Mouse (Mus musculus) hindbrain, embryonic 14.5 days (tissue): Measurements from ENCODE around the gene Btbd1. TPM values are rescaled to one million over a fixed set of nuclear protein-coding genes. Genes with fewer than 3 reads are reported as not detected.

Experiments used
- ATAC-seq: fragments of 200-750 bp; cut with Nextera tagmentation; 2 replicates; pipeline ENCODE4 v1.8.0; 2017; ENCODE audit warnings: moderate number of reproducible peaks, mild to moderate bottlenecking, moderate TSS enrichment, moderate library complexity; ENCODE audit not compliant: low FRiP score
- DNase-seq: peaks from one replicate; pipeline ENCODE4 v3.0.0-alpha.2; 2015; ENCODE audit warnings: low spot score
- H3K27ac ChIP-seq: fragments of 300-500 bp; sonication (generic); 2 replicates; pipeline ENCODE4 v1.5.1; 2014; ENCODE audit warnings: mild to moderate bottlenecking, moderate library complexity
- H3K27me3 ChIP-seq: fragments of 300-500 bp; sonication (generic); 2 replicates; pipeline ENCODE4 v1.6.1; 2014; ENCODE audit warnings: mild to moderate bottlenecking, low read length, mixed read lengths; ENCODE audit not compliant: control insufficient read depth, insufficient read depth
- H3K36me3 ChIP-seq: fragments of 300-500 bp; sonication (generic); replicated peaks from 2 replicates; pipeline ENCODE4 v1.6.1; 2014; ENCODE audit not compliant: control insufficient read depth, insufficient read depth
- H3K4me1 ChIP-seq: fragments of 300-500 bp; sonication (generic); replicated peaks from 2 replicates; pipeline ENCODE4 v1.6.1; 2014; ENCODE audit warnings: antibody characterized with exemption, low read length, mixed read lengths; ENCODE audit not compliant: control insufficient read depth, insufficient read depth
- H3K4me2 ChIP-seq: fragments of 300-500 bp; sonication (generic); replicated peaks from 2 replicates; pipeline ENCODE4 v1.6.1; 2014; ENCODE audit warnings: mild to moderate bottlenecking, moderate library complexity
- H3K4me3 ChIP-seq: fragments of 300-500 bp; sonication (generic); replicated peaks from 2 replicates; pipeline ENCODE4 v1.5.1; 2014; ENCODE audit warnings: mild to moderate bottlenecking, low read length
- H3K9ac ChIP-seq: fragments of 300-500 bp; sonication (generic); 2 replicates; pipeline ENCODE4 v1.6.1; 2014
- H3K9me3 ChIP-seq: fragments of 300-500 bp; sonication (generic); 2 replicates; pipeline ENCODE4 v1.6.1; 2016; ENCODE audit warnings: low read length; ENCODE audit not compliant: control insufficient read depth
- WGBS: fragments of 180-500 bp; shearing (Covaris S2); extraction: QIAGEN DNeasy Blood & Tissue Kit; methylation state at CpG from one replicate; pipeline ENCODE4 v1.1.7; 2014; 5-methylcytosine and 5-hydroxymethylcytosine counted together
- polyA plus RNA-seq: library from polyadenylated mRNA; unstranded; fragments of >200 nt; fragmentation: Nextera tagmentation; extraction: Ambion mirVana; gene quantifications from 2 replicates; pipeline ENCODE4 v1.2.1, GENCODE M21; 2014

The Btbd1 gene
- polyA plus RNA-seq, 1 experiment from 2014 or later, result 132 TPM

DNA sequence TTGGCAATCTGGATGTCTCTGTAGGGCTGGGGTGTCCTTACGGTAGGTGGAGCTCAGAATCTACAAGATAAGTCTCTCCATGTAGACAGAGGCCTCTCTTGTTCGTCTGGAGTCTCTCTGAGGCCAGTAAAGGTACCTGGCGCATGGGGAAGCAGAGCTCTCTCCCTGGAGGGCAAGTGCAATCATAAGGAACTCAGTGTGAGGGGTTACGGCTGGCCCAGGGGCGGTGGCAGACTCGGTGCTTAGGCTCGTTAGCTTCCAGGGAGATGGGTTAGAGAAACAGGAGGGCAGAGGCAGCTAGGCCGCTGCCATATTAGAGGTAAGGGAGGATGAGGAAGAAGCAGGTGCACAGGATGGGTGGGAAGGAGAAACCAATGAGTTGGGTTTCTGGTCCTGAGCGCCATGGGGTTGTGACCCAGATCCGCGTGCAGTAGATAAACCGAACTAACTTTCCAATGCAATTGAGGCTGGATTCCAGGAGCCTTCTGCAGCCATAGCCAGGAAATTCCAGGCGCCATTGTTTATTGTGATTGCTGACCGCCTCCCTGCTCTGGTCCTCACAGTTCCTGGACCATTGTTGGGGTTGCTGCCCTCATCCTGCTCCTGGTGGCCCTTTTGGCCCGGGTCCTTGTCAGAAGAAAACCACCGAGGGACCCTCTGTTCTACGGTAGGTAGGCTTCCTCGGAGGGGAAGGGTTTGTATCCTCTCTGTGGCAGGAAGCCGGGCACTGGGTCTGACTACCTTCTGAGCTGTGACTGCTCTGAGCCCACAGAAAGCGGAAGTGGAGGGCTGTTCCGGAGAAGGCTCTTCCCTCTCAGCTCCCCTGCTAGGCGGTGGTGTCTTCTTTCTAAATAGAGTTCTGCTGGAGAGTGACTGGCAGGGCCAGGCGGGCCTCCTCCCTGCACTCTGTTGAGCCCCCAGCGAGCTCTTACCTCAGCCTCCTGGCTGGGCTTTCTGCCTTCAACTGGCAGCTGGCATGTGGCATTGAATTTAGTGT is 33.7 kb upstream of the Btbd1 start:
- Histone ChIP-seq H3K36me3 (no peaks in the 10 kb centered on the region), H3K27ac (no peak overlapping the region), H3K4me1 (peaks cover 16% of the 10 kb centered on the region; the same call in 1 of the 2 replicates), H3K27me3 (0 out of 2 replicates have a peak, but pooled peaks cover 4% of the 10 kb centered on the region), H3K4me2 (no peak overlapping the region), H3K4me3 (no peak overlapping the region), H3K9me3 (no peaks in the 10 kb centered on the region), H3K9ac (no peak overlapping the region)
- DNase-seq (no peak), ATAC-seq (no peak)
- WGBS, result 74% methylated on average over 24 of the region's 24 CpGs

DNA sequence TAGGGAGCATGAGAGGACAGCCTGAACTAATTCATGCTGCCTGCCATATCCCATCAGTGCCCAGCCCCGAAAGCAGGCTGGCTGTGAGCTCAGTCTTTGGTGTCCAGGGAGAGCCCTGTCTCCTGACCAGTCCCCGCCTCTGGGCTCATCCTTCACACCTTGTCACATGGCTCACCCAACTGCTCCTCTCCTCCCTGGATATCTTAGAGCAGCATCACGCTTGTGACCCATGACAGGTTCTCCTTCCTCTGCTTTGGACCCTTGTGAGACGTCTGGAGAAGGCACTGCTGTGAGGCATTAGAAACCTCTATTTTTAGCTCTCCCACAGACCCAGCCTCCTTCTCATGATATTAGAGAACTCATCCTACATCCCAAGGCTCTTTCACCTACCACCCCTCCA is 32.7 kb upstream of the Btbd1 start:
- Histone ChIP-seq H3K4me2 (no peak overlapping the region), H3K4me1 (peaks cover 16% of the 10 kb centered on the region; the same call in 1 of the 2 replicates), H3K27ac (no peak overlapping the region), H3K4me3 (no peak overlapping the region), H3K27me3 (peaks cover 7% of the 10 kb centered on the region; the same call in 1 of the 2 replicates), H3K36me3 (no peaks in the 10 kb centered on the region), H3K9me3 (no peaks in the 10 kb centered on the region), H3K9ac (no peak overlapping the region)
- 85% methylated on average over 4 of the region's 4 CpGs for WGBS
- no peak for DNase-seq
- no peak for ATAC-seq

DNA sequence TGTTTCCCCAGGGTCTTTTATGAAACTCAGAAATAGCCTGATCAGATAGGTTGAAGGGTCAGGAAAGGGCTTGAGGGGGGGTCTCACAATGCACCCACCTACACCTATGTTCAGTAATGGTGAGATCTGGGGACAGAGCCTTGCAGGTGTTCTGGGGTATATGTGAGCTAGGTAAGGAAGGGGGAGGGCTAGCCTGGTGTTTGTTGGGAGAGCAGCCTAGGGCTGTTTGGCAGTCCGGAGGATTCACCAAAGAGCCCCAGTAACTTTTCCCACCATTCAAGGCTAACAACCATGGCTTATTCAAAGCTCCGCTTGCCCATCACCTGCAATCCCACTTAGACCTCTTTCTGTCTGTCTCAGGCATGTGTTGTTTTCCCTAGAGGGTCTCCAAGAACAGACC is 32.2 kb upstream of the Btbd1 start:
- DNase-seq (no peak), ATAC-seq (no peak)
- Histone ChIP-seq H3K9ac (no peak overlapping the region), H3K9me3 (no peaks in the 10 kb centered on the region), H3K4me2 (no peak overlapping the region), H3K27me3 (peaks cover 7% of the 10 kb centered on the region; the same call in 1 of the 2 replicates), H3K36me3 (no peaks in the 10 kb centered on the region), H3K4me3 (no peak overlapping the region), H3K4me1 (peaks cover 16% of the 10 kb centered on the region; the same call in 1 of the 2 replicates), H3K27ac (no peak overlapping the region)
- WGBS, result 76% methylated on average over 2 of the region's 2 CpGs

DNA sequence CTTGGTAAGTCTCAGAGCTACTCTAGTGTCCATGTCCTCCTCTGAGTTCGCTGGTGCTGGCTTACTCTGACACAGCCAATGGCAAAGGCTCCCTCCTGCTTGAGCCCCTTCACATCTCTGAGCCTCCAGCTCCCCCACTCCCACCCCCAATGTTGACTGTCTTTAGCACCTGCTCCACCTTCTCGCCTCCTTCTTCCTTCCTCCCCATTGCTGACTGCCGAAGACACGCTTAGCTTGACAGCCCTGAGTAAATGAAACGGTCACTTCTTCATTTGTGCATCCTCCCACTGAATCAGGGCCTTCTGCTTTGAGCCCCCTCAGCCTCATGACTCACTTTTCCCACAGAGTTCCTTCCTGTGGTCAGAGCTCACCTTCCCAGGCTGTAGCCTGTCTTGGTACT is 31.8 kb upstream of the Btbd1 start:
- Histone ChIP-seq H3K36me3 (no peaks in the 10 kb centered on the region), H3K4me3 (no peak overlapping the region), H3K9me3 (no peaks in the 10 kb centered on the region), H3K4me2 (no peak overlapping the region), H3K4me1 (peaks cover 16% of the 10 kb centered on the region; the same call in 1 of the 2 replicates), H3K27me3 (peaks cover 7% of the 10 kb centered on the region; the same call in 1 of the 2 replicates), H3K27ac (no peak overlapping the region), H3K9ac (no peak overlapping the region)
- ATAC-seq (no peak), DNase-seq (no peak)
- 75% methylated on average over 5 of the region's 5 CpGs for WGBS

DNA sequence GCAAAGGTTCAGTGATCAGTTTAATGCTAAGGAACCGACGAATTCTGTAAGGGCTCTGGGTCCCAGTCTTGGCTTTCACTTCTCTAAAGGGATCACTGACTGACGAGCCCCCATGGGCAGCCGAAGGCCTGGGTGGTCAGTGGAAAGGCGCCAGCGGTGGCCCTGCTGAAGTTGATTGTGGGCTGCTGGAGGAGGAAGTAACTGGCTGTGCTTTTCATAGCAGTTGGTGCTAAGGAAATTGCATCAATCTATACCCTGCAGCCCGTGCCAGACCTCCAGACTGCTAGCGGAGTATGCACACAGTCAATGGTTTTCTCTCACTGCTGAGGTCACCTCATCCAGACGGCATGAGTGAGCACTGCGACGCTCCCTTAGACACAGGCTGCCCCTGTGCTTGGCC is 30.8 kb upstream of the Btbd1 start:
- Histone ChIP-seq H3K27ac (no peak overlapping the region), H3K36me3 (no peaks in the 10 kb centered on the region), H3K9ac (no peak overlapping the region), H3K4me1 (peaks cover 16% of the 10 kb centered on the region; the same call in 1 of the 2 replicates), H3K4me3 (peak overlapping the region; percentile 71; the same call in 1 of the 2 replicates), H3K27me3 (peaks cover 7% of the 10 kb centered on the region; the same call in 1 of the 2 replicates), H3K4me2 (peak overlapping the region; percentile 96), H3K9me3 (no peaks in the 10 kb centered on the region)
- DNase-seq (no peak), ATAC-seq (no peak)
- 50% methylated on average over 11 of the region's 11 CpGs for WGBS

DNA sequence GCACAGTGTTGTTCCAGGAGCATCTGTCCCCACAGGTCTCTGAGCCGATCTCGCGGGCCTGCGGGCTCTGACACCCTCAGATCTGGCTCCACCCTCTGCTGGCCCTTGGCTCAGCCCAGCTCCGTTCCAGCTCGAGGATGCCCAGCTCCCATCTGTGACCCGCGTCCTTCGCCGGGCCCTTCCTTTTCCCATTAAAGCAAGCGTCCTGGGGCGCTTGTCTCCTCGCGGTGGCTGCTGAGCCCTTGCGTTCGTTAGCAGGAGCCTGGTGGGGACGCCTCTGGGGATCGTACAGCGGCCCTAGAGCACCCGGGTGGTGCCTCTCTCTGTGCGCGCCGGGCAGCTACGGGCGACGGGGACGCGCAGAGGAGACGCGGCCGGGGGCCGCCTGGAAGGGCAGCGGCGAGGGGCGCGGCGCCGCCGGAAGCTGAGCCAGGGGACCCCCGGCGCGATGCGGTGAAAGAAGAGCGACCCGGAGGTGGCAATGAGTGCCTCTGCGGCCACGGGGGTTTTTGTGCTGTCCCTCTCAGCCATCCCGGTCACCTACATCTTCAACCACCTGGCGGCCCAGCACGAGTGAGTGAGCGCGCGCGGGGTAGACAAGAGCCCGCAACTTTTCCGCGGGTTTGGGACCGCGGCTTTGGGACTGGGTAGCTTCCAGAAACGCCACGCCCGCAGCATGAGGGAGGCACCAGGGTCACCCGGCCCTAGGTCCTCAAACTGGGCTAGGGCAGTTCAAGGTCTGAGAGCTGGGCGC is 29.9 kb upstream of the Btbd1 start, which contains the start of gene Tm6sf1:
Gene Tm6sf1 (plus strand): TSS at position 34 of the 754 bp plus-strand sequence.
- peak; percentile 82 for ATAC-seq
- WGBS, result 1% methylated on average over 60 of the region's 64 CpGs

DNA sequence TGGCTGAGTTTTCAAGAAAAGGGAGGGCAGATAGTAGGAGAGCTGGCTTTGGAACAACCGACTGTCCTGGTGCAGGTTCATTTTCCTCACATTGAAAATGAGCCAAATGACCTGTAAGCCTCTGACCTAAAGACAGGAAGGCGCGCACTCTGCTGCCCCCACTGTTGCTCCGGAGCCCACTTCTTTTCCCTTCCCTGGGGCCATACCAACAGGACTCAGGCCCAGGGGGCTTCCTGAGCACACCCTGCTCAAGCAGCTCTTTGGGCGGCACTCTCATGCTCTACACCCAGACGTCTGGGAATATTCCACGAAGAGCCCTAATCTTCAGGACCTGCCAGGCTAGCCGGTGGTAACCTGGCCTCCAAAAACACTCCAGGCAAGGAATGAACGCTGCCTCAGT is 29.0 kb upstream of the Btbd1 start:
- H3K36me3 ChIP-seq, result no peaks in the 10 kb centered on the region
- peak overlapping the region; percentile 96 for H3K4me2 ChIP-seq
- no peaks in the 10 kb centered on the region for H3K9me3 ChIP-seq
- peaks cover 7% of the 10 kb centered on the region; the same call in 1 of the 2 replicates for H3K27me3 ChIP-seq
- 7% methylated on average over 9 of the region's 9 CpGs for WGBS
- ATAC-seq (no peak), DNase-seq (no peak)
- peak overlapping the region; percentile 78; the same call in 1 of the 2 replicates for H3K9ac ChIP-seq
- H3K4me3 ChIP-seq, result 0 out of 2 replicates have a peak overlapping the region, but pooled peaks have one; percentile 71
- H3K27ac ChIP-seq, result no peak overlapping the region
- H3K4me1 ChIP-seq, result peaks cover 23% of the 10 kb centered on the region

More for the DNA sequence above, 29.9 kb upstream of the Btbd1 start, which contains the start of gene Tm6sf1:
- H3K4me1 ChIP-seq, result peaks cover 23% of the 10 kb centered on the region
- H3K4me2 ChIP-seq, result peak within 1 kb of the TSS; percentile 96
- H3K4me3 ChIP-seq, result peak within 1 kb of the TSS; percentile 71
- H3K36me3 ChIP-seq, result no peaks in the 10 kb centered on the region
- peak within 1 kb of the TSS; percentile 78 for H3K9ac ChIP-seq
- no peak for DNase-seq
- H3K9me3 ChIP-seq, result no peaks in the 10 kb centered on the region
- peaks cover 7% of the 10 kb centered on the region; the same call in 1 of the 2 replicates for H3K27me3 ChIP-seq
- no peak within 1 kb of the TSS for H3K27ac ChIP-seq

DNA sequence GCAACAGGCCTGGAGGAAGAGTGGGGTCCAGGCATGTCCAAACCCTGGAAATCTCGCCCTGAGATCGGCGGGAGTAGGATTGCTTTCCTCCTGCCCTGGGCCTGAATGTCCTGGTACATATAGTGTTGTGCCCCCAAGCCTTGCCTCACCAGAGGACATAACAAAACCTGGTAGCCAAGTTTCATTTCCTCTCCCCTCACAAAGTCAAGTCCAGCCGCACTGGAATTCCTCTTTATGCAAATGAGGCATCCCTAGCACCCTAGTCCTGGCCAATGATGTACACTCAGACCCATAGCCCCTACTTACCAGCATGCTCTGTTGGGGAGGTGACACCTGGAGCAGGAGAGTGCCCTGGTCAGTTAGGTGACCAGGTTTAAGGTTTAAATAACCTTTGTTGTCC is 27.0 kb upstream of the Btbd1 start:
- Histone ChIP-seq H3K4me2 (no peak overlapping the region), H3K27ac (no peak overlapping the region), H3K36me3 (no peaks in the 10 kb centered on the region), H3K4me1 (peaks cover 23% of the 10 kb centered on the region), H3K4me3 (no peak overlapping the region), H3K9ac (no peak overlapping the region), H3K27me3 (peaks cover 7% of the 10 kb centered on the region; the same call in 1 of the 2 replicates), H3K9me3 (no peaks in the 10 kb centered on the region)
- no peak for DNase-seq
- no peak for ATAC-seq
- 80% methylated on average over 4 of the region's 4 CpGs for WGBS

DNA sequence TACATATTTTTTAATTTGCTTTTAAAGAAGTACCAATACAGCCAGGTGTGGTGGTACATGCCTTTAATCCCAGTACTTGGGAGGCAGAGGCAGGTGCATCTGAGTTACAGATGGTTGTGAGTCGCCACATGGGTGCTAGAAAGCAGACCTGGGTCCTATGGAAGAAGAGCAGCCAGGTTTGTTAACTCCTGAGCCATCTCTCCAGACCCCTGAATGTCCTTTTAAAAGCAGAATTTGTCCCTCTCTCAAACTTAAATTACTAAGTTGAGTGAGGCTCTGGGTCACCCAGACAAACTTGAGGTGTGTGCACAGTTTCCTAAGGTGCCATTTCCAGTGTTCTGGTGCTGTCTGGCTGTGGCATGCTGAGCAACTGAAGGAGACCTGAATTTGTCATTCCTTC is 26.5 kb upstream of the Btbd1 start, which contains the start of gene Gm10160:
Gene Gm10160 (minus strand): TSS at position 101 of the 400 bp plus-strand sequence.
- no peak for DNase-seq
- H3K9me3 ChIP-seq, result no peaks in the 10 kb centered on the region
- H3K4me1 ChIP-seq, result peaks cover 23% of the 10 kb centered on the region
- WGBS, result 84% methylated on average over 1 of the region's 1 CpGs
- peaks cover 7% of the 10 kb centered on the region; the same call in 1 of the 2 replicates for H3K27me3 ChIP-seq
- no peak for ATAC-seq
- H3K9ac ChIP-seq, result no peak within 1 kb of the TSS
- no peak within 1 kb of the TSS for H3K27ac ChIP-seq
- no peak within 1 kb of the TSS for H3K4me3 ChIP-seq
- no peaks in the 10 kb centered on the region for H3K36me3 ChIP-seq
- no peak within 1 kb of the TSS for H3K4me2 ChIP-seq
